Mouse (Mus musculus): Measurements from ENCODE around the gene Stox2. TPM values are rescaled to one million over a fixed set of nuclear protein-coding genes. Genes with fewer than 3 reads are reported as not detected.

The Stox2 gene
- total RNA-seq, 2 experiments from 2014 or later, result 23.5 to 24.2 TPM

DNA sequence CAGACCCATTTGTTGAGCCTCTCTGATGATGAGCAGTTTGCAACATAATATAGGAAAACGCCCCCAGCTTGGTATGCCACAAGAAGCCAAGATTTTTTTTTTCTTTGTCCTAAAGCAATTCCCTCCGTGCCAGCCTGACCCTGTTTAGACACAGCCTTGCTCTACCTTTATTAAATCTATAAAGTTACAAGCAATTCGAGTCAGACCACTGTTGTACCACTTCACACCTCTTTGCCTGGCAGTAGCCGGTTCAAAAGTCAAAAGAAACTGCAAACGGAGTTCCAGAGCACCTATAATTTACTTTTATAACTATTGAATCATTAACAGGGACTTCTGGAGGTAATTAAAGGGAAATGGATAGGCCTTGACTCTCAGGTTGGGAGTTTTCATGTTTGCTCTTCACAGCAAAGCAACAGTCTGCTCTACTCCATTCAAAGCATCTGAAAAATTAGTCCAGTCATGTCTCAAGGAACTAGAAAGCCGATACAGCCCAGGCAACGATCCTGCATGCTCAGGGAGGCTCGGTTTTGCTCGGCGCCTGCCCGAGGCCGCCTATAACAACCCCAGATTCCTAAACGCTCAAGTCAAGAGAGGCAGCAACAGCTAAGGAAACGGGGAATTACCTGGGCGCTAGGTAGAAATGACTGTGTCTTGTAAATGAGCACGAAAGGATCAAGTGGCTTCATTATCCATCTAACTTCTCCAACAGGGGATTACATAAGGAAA lies 77.0 kb downstream of the Stox2 start:
- intact Hi-C loops (cut with DNase I), result loop anchor here (5.0 kb wide), 1 partner anchor 82 kb away; no protein-coding TSS in a partner anchor
- no peak for DNase-seq

DNA sequence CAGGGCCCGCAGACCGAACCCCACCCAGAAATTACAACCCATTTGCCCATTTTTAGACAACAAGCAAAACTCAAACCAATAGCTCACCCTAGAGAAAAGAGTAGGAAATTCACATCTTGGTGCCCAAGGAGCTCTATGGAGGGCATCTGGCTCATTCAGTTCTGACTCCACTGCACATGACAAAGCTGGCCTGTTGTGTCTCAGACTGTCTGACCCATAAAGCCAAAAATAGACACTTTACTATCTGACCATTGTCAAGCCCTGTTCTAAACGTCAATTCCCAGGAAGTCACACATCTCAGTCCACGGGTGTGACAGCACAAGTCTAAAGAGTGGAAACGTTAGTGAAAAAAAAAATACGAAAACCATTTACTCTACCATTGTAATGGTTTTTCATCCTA lies 79.1 kb downstream of the Stox2 start:
- peak; percentile 51 to 58 for DNase-seq
- intact Hi-C loops (cut with DNase I), result loop anchor here (5.0 kb wide), 1 partner anchor 80 kb away; no protein-coding TSS in a partner anchor

GRCm38 (mm10) chr8:47363271-47363670 lies 82.9 kb downstream of the Stox2 start:
- intact Hi-C loops (cut with DNase I), result no loop called here

DNA sequence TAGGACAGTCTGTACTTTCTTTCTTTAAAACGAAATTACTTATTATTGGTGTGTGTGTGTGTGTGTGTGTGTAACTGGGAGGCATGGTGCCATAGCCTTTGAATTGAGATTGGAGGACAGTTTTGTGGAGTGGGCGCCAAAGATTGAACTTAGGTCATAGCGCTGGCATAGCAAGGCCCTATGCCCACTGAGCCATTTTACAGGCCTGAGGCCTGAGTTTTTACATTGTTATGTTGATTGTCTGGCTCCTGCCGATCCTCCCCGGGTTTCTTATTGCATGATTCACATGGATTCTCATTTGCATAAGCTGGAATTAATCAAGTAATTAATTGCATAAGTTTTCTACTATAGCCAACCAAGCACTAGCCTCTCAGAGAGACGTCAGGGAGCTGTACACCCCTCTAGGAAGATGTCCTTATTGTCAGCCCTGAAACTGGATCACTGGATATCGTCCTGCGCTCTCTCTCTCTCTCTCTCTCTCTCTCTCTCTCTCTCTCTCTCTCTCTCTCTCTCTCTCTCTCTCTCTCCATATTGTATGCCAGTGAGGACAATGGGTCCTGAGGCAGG lies 90.7 kb downstream of the Stox2 start:
- DNase-seq, result no peak
- intact Hi-C loops (cut with DNase I), result no loop called here

More at GRCm38 (mm10) chr8:47363271-47363670, 82.9 kb downstream of the Stox2 start:
- DNase-seq, result peak; percentile 72 to 74

DNA sequence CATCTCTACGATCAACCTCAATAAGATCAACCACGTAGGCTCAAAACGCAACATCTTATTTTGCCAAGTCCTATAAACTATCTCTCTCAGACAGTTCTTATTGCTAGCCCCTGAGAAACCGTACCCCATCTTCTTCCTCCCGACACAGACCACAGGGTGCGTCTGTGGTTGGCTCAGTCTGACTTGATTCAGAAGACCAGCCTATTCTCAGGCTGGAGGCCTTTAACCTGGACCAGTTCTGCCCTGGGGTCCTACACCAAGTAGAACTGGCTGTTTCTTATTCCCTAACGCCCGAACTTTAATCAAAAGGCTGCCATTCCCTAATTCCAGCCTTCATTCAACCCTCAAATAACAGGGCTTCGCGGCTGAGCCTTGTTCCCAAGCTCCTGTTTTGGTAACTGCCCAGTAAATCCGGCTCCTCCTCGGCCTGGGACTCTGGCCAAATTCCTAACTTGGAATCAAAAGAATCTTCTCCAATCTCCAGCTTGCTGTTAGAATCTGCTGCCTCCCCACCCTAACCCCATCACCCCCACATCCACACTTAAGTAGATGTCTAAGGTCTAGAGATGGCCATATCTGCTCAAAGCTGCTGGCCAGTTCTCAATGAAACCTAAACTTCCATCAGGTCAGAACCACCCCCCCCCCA lies 91.5 kb downstream of the Stox2 start:
- peak; percentile 47 to 57 for DNase-seq
- intact Hi-C loops (cut with DNase I), result loop anchor here (5.0 kb wide), 1 partner anchor 67 kb away; no protein-coding TSS in a partner anchor

DNA sequence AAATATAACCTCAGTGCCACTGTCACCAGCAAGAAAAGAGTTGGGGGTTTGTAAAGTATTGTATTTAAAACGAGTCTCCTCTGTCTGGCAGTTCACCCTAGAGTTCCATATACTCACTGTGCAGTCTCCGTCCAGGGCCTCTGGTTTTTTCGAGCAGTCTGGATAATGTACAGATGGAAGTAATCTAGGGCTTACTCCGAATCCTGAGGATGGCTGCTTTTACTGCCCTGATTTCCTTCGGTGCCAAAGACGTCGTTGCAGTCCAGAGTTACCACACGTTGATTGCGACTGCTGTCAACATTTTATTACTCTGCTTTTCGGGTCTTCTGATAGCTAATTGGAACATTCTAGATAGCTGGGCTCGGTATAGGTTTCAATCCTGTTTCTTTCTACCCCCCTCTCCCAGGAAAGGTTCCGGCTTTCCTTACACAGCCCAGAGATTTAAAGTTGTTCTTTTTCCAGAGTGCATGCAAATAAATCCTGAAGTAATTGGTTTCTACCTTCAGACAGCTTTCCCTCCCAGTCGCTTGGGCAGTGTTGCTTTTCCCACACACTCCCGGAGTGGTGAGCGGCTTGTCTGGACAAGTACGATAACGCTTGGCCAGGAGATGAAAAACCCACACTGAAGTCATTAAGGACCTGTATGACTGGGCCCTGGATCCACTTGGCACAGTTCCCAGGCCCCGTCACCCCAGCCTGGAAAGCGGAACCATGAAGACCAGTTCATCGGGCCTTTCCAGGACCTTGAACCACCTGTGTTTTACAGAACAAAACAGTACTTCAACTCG lies 94.1 kb downstream of the Stox2 start:
- DNase-seq, result peak; percentile 79 to 80
- intact Hi-C loops (cut with DNase I), result loop anchor here (5.0 kb wide), 1 partner anchor 65 kb away; no protein-coding TSS in a partner anchor

GRCm38 (mm10) chr8:47349082-47349481 lies 97.1 kb downstream of the Stox2 start:
- intact Hi-C loops (cut with DNase I), result no loop called here
- no peak for DNase-seq

DNA sequence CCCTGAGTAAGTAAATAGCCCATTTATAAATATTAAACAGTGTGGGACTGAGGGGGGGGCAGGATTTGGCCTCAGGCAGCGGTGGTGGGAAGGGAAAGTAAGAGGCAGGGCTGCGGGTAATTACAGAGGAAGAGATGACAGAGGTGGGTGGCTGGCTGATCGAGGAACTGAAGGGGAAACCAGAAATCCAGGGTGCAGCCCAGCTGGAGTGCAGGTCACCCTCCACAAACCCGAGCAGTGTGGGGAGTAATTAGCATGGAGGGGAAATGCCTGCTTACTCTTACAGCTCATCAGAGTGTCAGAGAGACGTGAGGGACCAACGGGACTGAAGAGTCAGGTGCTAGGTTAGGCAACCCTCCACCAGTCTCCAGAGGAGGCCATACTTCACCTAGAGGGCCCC lies 98.4 kb downstream of the Stox2 start:
- intact Hi-C loops (cut with DNase I), result no loop called here
- DNase-seq, result no peak

DNA sequence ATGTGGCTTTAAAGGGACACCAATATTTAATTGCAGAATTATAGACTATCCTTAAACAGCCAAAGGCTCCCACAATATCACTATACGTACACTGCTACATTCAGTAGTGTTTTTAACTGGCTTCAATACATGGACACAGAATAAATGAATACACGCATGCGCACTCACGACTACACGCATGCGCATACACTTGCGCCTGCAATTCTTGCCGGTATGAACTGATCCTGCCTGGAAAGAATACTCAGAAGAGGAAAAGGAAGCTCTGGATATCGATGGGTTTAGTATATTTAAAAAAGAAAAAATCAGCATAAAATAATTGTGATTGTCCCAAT lies 100.4 kb downstream of the Stox2 start:
- intact Hi-C loops (cut with DNase I), result no loop called here
- no peak for DNase-seq

- peak; percentile 40 to 48 for DNase-seq
- intact Hi-C loops (cut with DNase I), result no loop called here
Observed at GRCm38 (mm10) chr8:47345085-47345771, 100.9 kb downstream of the Stox2 start.

GRCm38 (mm10) chr8:47341474-47341873 lies 104.7 kb downstream of the Stox2 start:
- no peak for DNase-seq
- intact Hi-C loops (cut with DNase I), result no loop called here

DNA sequence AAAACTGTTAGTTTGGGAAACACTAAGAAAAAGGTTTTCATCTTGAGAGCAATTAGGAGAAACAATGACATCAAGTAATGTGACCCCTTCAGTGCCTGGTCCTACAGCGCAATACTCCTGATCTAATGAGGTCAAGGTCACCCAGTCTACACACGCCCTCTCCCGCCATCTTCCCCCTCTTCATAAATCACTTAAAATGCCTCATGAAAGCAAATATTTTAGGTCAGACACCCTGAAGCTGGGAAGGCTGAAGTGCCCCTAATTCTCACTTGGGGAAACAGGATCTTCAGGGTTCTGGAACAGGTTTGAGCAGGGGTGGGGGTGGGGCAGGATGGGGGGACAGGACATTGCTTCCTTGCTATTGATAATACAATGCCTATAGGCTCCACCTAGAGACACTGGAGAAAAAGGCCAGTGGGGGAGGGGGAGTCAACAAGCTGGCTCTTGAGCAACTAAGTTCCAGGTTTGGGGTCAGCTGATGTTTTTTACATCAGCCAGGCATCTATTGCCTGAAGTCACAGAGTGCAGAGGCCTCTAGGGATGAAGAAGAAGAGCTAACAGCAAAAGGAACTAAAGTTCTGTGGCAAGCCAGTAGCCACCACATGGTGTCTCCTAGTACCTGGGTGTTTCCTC lies 107.4 kb downstream of the Stox2 start:
- intact Hi-C loops (cut with DNase I), result no loop called here
- DNase-seq, result no peak

- no peak for DNase-seq
- intact Hi-C loops (cut with DNase I), result no loop called here
Observed at GRCm38 (mm10) chr8:47336433-47336832, 109.7 kb downstream of the Stox2 start.

DNA sequence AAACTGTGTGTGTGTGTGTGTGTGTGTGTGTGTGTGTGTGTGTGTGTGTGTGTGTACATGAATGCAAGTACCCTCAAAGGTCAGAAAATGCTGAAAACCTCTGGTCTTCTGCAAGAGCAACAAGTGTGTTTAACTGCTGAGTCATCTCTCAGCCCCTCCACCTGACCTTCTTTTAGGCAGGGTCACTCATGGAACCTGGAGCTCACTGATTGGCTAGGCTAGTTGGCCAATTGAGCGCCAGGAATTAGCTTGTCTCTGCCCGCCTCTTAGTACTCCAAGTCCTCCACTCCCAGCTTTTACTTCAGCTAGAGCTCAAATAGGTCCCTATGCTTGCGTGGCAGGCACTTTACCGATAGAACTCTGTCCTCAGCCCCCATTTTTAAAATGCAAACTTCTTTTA lies 110.2 kb downstream of the Stox2 start:
- DNase-seq, result no peak

GRCm38 (mm10) chr8:47334223-47334757 lies 111.9 kb downstream of the Stox2 start:
- intact Hi-C loops (cut with DNase I), result no loop called here
- peak; percentile 63 to 69 for DNase-seq

More for the DNA sequence above, 110.2 kb downstream of the Stox2 start:
- intact Hi-C loops (cut with DNase I), result no loop called here

GRCm38 (mm10) chr8:47332941-47333340 lies 113.2 kb downstream of the Stox2 start:
- intact Hi-C loops (cut with DNase I), result no loop called here

DNA sequence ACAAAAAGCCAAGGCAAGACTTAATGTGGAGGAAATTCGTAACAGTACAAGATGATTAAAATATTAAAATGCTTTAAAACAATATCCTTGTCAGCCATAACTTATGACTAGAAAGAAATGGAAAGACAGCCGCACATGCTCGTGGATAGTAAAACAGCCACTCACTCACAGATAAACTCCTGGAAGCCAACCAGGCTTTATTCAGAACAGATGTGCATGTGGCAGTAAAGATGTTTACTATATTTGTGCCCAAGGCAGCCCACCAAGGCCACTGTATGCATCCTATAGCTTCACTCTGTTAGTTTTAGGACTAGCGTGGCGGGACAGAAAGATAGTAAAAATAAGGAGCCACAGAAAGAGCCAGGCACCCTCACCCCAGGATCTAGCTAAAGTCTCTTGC lies 115.2 kb downstream of the Stox2 start:
- no peak for DNase-seq
- intact Hi-C loops (cut with DNase I), result no loop called here

More at GRCm38 (mm10) chr8:47332941-47333340, 113.2 kb downstream of the Stox2 start:
- DNase-seq, result no peak

GRCm38 (mm10) chr8:47326348-47326747 lies 119.8 kb downstream of the Stox2 start:
- no peak for DNase-seq
- intact Hi-C loops (cut with DNase I), result no loop called here

DNA sequence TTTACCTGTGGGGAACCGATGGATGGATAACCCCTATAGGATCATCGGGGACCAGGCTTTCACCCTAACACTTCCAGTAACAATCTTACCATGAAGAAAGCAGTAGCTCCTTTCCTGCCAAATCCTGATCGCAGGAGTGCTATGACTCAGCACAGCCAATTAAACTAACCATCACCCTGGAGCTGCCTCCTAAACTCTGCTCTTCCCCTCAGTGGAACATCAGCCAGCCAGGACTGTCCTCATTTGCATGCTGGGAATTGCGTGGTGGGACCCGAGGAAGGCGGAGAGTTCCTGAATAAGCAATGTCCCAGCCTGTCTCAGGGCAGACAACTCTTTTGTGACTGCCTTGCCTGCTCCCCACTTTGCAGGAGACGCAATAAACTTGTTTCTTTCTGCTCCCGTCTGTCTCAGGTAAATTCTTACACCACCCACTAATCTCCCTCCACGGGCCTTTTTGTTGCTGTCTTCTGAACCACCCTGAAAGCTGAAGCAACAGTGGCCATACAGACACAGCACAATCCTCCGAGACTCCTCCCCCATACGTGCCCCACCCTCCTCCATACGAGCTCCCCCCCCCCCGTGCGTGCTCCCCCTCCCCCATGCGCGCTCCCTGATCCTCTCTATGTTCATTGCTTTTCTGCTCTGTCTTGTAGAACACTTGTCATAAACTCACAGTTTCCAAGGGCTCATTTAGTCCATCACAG lies 121.9 kb downstream of the Stox2 start:
- no peak for DNase-seq
- intact Hi-C loops (cut with DNase I), result no loop called here

All from heart, postnatal 10 days (tissue).